Mouse (Mus musculus) stomach, embryonic 14.5 days (tissue): Measurements from ENCODE around the gene Cdca3. TPM values are rescaled to one million over a fixed set of nuclear protein-coding genes. Genes with fewer than 3 reads are reported as not detected.

ENCODE experiments used
- ATAC-seq: fragments of 200-750 bp; cut with Nextera tagmentation; 2 replicates; pipeline ENCODE4 v1.8.0; 2017; ENCODE audit warnings: low read depth, moderate TSS enrichment; ENCODE audit not compliant: insufficient number of reproducible peaks, insufficient read depth, low FRiP score
- H3K27ac ChIP-seq: fragments of 300-500 bp; sonication (generic); 2 replicates; pipeline ENCODE4 v1.5.1; 2014; ENCODE audit warnings: mild to moderate bottlenecking, low read length, moderate library complexity, mixed read lengths
- H3K27me3 ChIP-seq: fragments of 300-500 bp; sonication (generic); 2 replicates; pipeline ENCODE4 v1.6.1; 2014; ENCODE audit warnings: low read length, control low read depth, mixed read lengths; ENCODE audit not compliant: control insufficient read depth, insufficient read depth
- H3K36me3 ChIP-seq: fragments of 300-500 bp; sonication (generic); 2 replicates; pipeline ENCODE4 v1.6.1; 2014; ENCODE audit warnings: mild to moderate bottlenecking, control low read depth, low read length, moderate library complexity, mixed read lengths; ENCODE audit not compliant: control insufficient read depth, insufficient read depth
- H3K4me1 ChIP-seq: fragments of 300-500 bp; sonication (generic); 2 replicates; pipeline ENCODE4 v1.6.1; 2014; ENCODE audit warnings: low read length, control low read depth, mixed read lengths; ENCODE audit not compliant: control insufficient read depth, insufficient read depth
- H3K4me2 ChIP-seq: fragments of 300-500 bp; sonication (generic); replicated peaks from 2 replicates; pipeline ENCODE4 v1.6.1; 2014; ENCODE audit warnings: low read depth, low read length, control low read depth
- H3K4me3 ChIP-seq: fragments of 300-500 bp; sonication (generic); 2 replicates; pipeline ENCODE4 v1.5.1; 2014; ENCODE audit warnings: low read depth, low read length, control low read depth
- H3K9ac ChIP-seq: fragments of 300-500 bp; sonication (generic); replicated peaks from 2 replicates; pipeline ENCODE4 v1.6.1; 2014; ENCODE audit warnings: low read depth, mild to moderate bottlenecking, control low read depth, low read length, moderate library complexity, mixed read lengths
- H3K9me3 ChIP-seq: fragments of 300-500 bp; sonication (generic); 2 replicates; pipeline ENCODE4 v1.6.1; 2016; ENCODE audit warnings: low read depth, low read length, control low read depth; ENCODE audit not compliant: control insufficient read depth
- WGBS: fragments of 180-500 bp; shearing (Covaris S2); extraction: QIAGEN DNeasy Blood & Tissue Kit; methylation state at CpG from one replicate; pipeline ENCODE4 v1.1.7; 2014; 5-methylcytosine and 5-hydroxymethylcytosine counted together
- polyA plus RNA-seq: library from polyadenylated mRNA; unstranded; fragments of >200 nt; fragmentation: Nextera tagmentation; extraction: Ambion mirVana; gene quantifications from 2 replicates; pipeline ENCODE4 v1.2.1, GENCODE M21; 2014

Gene Cdca3
- polyA plus RNA-seq: 151 and 163 TPM in 2 replicates

DNA sequence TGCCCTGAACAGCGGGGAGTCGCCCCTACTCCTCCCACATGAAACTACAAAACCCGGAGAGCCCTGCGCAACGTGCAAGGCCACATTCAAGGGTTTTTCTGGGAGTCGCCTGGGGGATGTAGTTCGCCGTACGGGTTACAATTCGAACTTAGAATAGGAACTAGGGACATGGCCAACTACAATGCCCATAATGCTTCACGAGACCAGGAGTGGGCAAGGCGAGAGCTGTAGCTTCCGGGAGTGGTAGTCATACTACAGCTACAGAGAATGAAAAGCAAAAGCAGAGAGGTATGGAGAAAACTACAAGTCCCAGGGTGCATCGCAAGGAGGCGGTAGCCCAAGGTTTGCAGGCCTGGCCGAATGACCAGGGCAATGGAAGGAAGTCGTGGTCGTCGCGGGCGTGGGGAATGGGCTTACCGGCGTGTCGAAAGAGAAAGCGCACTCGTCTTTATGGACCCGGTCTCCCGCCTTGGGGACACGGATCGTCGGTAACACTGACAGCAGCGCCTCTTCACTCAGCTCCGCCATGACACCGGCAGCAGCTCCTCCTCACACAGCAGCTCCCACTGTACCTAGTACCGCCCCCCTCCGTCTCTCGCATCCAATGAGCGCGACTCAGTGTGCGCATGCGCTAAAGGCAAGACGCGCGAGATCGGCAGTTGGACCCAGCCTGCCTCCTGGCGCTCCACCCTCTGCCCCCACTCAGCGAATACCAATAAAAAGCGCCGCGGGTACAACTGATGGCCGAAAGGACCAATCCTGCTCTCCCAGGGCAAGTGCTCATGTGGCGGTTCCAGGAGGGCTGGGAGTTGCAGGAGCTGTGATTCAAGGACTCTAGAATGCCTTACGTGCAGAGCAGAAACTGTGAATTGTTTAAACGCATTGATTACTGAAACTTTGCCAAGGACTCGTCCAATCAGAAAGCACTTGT, at the start of gene Cdca3, which contains the start of gene Usp5:
Gene Cdca3, plus strand, starts transcription at position 680 of the 931 bp plus-strand sequence.
Gene Usp5, minus strand, starts transcription at position 617 of the 931 bp plus-strand sequence.
- no peaks in the 10 kb centered on the region for H3K9me3 ChIP-seq
- peaks cover 6% of the 10 kb centered on the region; the same call in 1 of the 2 replicates for H3K4me1 ChIP-seq
- peaks cover 37% of the 10 kb centered on the region for H3K36me3 ChIP-seq
- peak; percentile 93 for ATAC-seq
- peak within 1 kb of the TSS; percentile 52 for H3K9ac ChIP-seq
- H3K4me3 ChIP-seq: peak within 1 kb of the TSS; percentile 69
- no peaks in the 10 kb centered on the region for H3K27me3 ChIP-seq
- WGBS: under 1% methylated on average over 55 of the region's 55 CpGs
- H3K4me2 ChIP-seq: peak within 1 kb of the TSS; percentile 81
- peak within 1 kb of the TSS; percentile 84 for H3K27ac ChIP-seq

DNA sequence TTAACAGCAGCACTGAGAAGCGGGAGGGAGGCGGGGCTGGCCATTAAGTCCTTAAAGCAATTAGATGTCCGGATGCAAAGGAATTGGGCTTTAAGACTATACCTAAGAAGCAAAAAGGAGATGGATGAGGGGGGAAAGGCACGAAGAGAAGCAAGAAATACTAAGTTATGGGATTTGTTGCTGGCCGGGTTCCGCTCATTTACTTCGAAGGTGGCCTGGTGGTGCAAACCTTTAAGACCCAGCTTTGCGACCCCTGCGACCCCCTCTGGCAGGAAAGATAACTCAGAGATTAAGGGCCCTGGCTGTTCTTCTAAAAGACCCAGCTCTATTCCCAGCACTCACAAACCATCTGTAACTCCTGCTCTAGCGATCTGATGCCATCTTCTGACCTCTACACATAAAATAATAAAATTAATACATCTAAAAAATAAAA, 49.3 kb upstream of the Cdca3 start:
- Histone ChIP-seq H3K9me3 (no peaks in the 10 kb centered on the region), H3K27me3 (no peaks in the 10 kb centered on the region), H3K4me3 (peak overlapping the region; percentile 21), H3K27ac (no peak overlapping the region), H3K4me2 (peak overlapping the region; percentile 50), H3K4me1 (0 out of 2 replicates have a peak, but pooled peaks cover 3% of the 10 kb centered on the region), H3K9ac (no peak overlapping the region), H3K36me3 (no peaks in the 10 kb centered on the region)
- ATAC-seq: no peak
- whole genome bisulfite sequencing: 8% methylated on average over 10 of the region's 10 CpGs

DNA sequence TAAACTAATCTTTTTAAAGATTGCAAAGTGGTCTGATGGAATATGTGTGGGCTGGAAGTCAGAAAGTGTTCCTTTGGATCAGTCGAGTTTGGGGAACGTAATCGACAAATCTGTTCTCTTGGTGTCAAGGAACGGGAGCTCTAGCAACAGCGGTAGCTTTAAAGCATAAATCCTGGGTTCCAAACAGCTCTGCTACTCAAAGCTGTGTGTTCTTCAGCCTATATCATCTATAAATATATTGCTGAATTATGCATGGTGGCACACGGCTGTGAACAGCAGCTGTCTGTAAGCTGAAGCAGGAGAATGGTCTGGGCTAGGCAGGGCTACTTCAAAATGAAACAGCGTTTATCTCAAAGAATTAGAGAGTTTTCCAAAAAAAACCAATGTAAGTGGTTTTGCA, 48.4 kb upstream of the Cdca3 start:
- Histone ChIP-seq H3K27ac (no peak overlapping the region), H3K4me2 (no peak overlapping the region), H3K4me1 (0 out of 2 replicates have a peak, but pooled peaks cover 3% of the 10 kb centered on the region), H3K4me3 (no peak overlapping the region), H3K9ac (no peak overlapping the region), H3K36me3 (no peaks in the 10 kb centered on the region), H3K9me3 (no peaks in the 10 kb centered on the region), H3K27me3 (no peaks in the 10 kb centered on the region)
- WGBS: 85% methylated on average over 7 of the region's 7 CpGs
- ATAC-seq: no peak

DNA sequence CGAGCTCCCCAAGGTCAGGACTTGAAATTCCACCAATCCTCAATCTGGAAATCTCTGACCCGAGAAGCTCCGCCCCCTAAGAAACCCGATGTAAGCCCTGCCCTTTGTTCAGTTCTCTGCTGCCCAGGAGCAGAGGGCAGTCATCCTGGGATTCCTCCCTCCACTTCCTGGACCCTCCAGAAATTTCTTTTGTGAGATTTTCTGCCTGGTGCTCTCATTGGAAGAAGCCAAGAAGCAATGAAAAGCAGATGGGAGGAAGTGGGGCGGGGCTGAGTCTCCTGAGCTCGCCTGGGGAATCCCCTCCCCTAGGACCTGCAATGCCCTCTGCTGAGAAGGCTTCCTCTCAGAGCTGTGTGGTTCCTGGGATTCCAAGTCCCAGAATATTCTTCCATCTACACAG, 46.9 kb upstream of the Cdca3 start:
- Histone ChIP-seq H3K4me2 (peak overlapping the region; percentile 25), H3K27me3 (no peaks in the 10 kb centered on the region), H3K4me1 (0 out of 2 replicates have a peak, but pooled peaks cover 3% of the 10 kb centered on the region), H3K9ac (no peak overlapping the region), H3K9me3 (no peaks in the 10 kb centered on the region), H3K4me3 (peak overlapping the region; percentile 5; the same call in 1 of the 2 replicates), H3K27ac (no peak overlapping the region), H3K36me3 (no peaks in the 10 kb centered on the region)
- WGBS: 22% methylated on average over 6 of the region's 6 CpGs
- ATAC-seq: peak; percentile 28; the same call in 1 of the 2 replicates

DNA sequence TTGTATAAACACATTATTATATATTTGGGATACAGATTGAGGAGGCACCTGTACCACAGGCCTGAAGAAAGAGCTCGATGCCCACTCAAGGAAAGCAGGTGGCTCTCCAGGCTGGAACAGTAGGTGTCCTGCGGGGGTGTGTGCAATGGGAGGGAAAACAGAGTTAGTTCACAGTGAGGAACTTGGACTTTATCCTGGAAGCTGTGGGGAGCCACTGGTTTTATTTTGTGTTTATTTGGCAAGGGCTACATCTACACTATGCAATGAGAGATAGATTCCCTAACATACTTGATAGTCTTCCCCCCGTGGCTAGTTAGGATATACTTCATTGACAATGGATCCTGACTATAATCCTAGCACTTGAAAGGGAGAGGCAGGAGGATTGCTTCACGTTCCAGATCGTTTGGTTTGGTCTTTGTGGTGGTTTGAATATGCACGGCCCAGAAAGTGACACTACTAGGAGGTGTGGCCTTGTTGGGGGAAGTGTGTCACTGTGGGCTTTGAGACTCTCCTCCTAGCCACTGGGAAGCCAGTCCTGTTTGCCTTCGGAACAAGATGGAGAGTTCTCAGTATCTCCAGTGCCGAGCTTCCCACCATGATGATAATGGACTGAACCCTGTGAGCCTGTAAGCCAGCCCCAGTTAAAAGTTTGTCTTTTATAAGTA, 42.5 kb upstream of the Cdca3 start:
- no peak for ATAC-seq
- H3K36me3 ChIP-seq: no peaks in the 10 kb centered on the region
- H3K9ac ChIP-seq: no peak overlapping the region
- H3K27ac ChIP-seq: no peak overlapping the region
- WGBS: 55% methylated on average over 8 of the region's 8 CpGs
- H3K4me2 ChIP-seq: no peak overlapping the region
- H3K4me1 ChIP-seq: 0 out of 2 replicates have a peak, but pooled peaks cover 3% of the 10 kb centered on the region
- H3K27me3 ChIP-seq: no peaks in the 10 kb centered on the region
- no peak overlapping the region for H3K4me3 ChIP-seq
- no peaks in the 10 kb centered on the region for H3K9me3 ChIP-seq

DNA sequence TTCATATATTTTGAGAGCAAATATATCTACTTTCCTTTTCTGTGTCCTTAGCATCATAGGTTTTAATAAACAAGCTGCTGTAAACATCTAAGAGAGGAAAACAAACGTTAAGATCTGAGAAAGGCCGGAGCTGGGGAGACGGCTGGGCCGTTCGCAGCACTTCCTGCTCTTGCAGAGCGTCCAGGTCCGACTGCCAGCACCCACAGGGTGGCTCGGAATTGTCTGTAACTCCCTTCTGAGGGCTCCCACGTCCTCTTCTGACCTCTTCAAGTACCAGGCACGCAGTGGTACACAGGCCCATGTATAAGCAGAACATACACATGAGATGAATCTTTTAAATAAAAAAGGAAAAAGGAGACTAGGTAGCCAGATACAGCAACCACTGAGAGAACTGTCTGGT, 41.6 kb upstream of the Cdca3 start:
- Histone ChIP-seq H3K9me3 (no peaks in the 10 kb centered on the region), H3K27me3 (no peaks in the 10 kb centered on the region), H3K4me1 (no peaks in the 10 kb centered on the region), H3K4me3 (no peak overlapping the region), H3K9ac (no peak overlapping the region), H3K36me3 (no peaks in the 10 kb centered on the region), H3K27ac (no peak overlapping the region), H3K4me2 (no peak overlapping the region)
- no peak for ATAC-seq
- WGBS: 62% methylated on average over 10 of the region's 10 CpGs

DNA sequence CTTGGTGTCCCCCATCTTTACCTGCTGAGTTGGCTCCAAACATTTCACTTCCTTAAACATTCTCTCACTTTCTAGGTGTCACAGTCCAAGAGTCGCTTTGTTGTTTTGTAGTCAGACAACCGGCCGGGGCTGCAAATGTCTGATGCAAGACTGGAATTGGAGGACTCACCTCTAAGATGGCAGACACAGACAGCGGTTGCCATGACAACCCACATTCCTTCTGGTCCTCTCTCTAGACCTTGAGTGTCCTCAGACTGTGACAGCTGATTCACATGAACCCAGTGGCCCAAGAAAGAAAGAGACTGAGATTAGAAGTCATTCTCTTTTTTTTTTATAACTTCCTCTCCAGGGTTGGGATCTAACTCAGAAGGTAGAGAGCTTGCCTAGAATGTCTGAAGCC, 39.8 kb upstream of the Cdca3 start:
- Histone ChIP-seq H3K9me3 (no peaks in the 10 kb centered on the region), H3K4me1 (no peaks in the 10 kb centered on the region), H3K27ac (no peak overlapping the region), H3K36me3 (no peaks in the 10 kb centered on the region), H3K4me3 (no peak overlapping the region), H3K4me2 (no peak overlapping the region), H3K27me3 (no peaks in the 10 kb centered on the region), H3K9ac (no peak overlapping the region)
- whole genome bisulfite sequencing: 88% methylated on average over 4 of the region's 4 CpGs
- ATAC-seq: no peak

DNA sequence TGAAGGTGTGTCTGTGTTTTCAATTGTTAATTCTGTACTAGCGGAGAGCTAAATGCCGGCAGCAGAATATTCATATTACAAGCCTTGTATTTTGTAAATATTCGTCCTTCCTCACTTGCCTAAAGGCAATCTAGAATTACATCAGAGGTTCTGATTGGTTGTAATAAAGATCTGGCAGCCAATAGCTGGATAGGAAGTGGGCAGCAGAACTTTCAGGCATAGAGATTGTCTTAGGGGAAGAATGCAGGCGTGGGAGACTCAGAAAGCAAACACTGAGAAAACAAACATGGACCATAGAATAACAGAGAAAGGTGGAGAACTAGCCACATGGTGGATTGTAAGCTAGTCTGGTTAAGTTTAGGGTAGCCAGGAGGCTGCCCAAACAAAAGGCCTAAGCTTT, 39.2 kb upstream of the Cdca3 start:
- Histone ChIP-seq H3K4me3 (no peak overlapping the region), H3K36me3 (no peaks in the 10 kb centered on the region), H3K27ac (no peak overlapping the region), H3K9me3 (no peaks in the 10 kb centered on the region), H3K9ac (no peak overlapping the region), H3K4me2 (no peak overlapping the region), H3K4me1 (no peaks in the 10 kb centered on the region), H3K27me3 (no peaks in the 10 kb centered on the region)
- ATAC-seq: no peak
- WGBS: 55% methylated on average over 4 of the region's 4 CpGs
